Mouse (Mus musculus) olfactory bulb, adult 2 months (tissue): Measurements from ENCODE around the gene Rnf217.

Experiments used
- CTCF ChIP-seq: fragments of 200-500 bp; IDR thresholded peaks from 2 replicates; pipeline ENCODE4 v1.5.1; 2012; ENCODE audit warnings: low read depth, mild to moderate bottlenecking, low read length, moderate library complexity; ENCODE audit not compliant: insufficient read depth
- POLR2A ChIP-seq: fragments of 200-500 bp; IDR thresholded peaks from 2 replicates; pipeline ENCODE4 v1.6.1; 2012; ENCODE audit warnings: mild to moderate bottlenecking, low read depth, low read length, moderate library complexity; ENCODE audit not compliant: insufficient read depth

GRCm38 (mm10) chr10:31551362-31551761, 57.6 kb downstream of the Rnf217 start:
- TF ChIP-seq CTCF (no peak), POLR2A (no peak)
